Mouse (Mus musculus): ENCODE measurements at regions not wholly inside any gene's neighbourhood (a gene's known extent, or its start where the extent isn't known, plus 50 kb on each side); places are given as distances from the start of the nearest gene placed in this dataset.

GRCm38 (mm10) chr16:73760921-73761320, 650.7 kb downstream of the Robo2 start:
- no peaks in the 10 kb centered on the region for H3K27me3 ChIP-seq (ENCODE audit: control insufficient read depth in 1 of 2, insufficient read depth in 2 of 2, low read length in 2 of 2)
- H3K79me2 ChIP-seq (ENCODE audit: control insufficient read depth, insufficient read depth, low read length, poor library complexity): no peaks in the 10 kb centered on the region
- TF ChIP-seq UBTF (IDR thresholded peaks at IDR 0.05; ENCODE audit: borderline replicate concordance, insufficient read depth, low read depth, low read length): no peak
- TF ChIP-seq EP300 (IDR thresholded peaks at IDR 0.05; ENCODE audit: low read depth in 1 of 2, low read length in 2 of 2): no peak
- TF ChIP-seq POLR2AphosphoS2 (IDR thresholded peaks at IDR 0.05; ENCODE audit: low read length): no peak
- TF ChIP-seq ZKSCAN1 (IDR thresholded peaks at IDR 0.05; ENCODE audit: low read depth, low read length): no peak
- H3K36me3 ChIP-seq (ENCODE audit: control insufficient read depth in 1 of 2, insufficient read depth in 2 of 2, low read length in 2 of 2): no peaks in the 10 kb centered on the region
- no peaks in the 10 kb centered on the region for H3K9me3 ChIP-seq (replicated peaks; ENCODE audit: insufficient read depth, low read length)
- H3K27ac ChIP-seq (ENCODE audit: control insufficient read depth, low read depth, low read length): no peak overlapping the region
- H3K4me1 ChIP-seq (ENCODE audit: control insufficient read depth in 1 of 2, insufficient read depth in 2 of 2, low read length in 2 of 2): no peaks in the 10 kb centered on the region
- DNase-seq (ENCODE audit: low read depth, low spot score): no peak
- H3K9ac ChIP-seq (ENCODE audit: control insufficient read depth, low read depth, low read length, poor library complexity, severe bottlenecking): no peak overlapping the region
- no peak overlapping the region for H3K4me3 ChIP-seq (ENCODE audit: control insufficient read depth in 1 of 2, insufficient read depth in 1 of 2, low read depth in 2 of 2, low read length in 2 of 2)

- Histone ChIP-seq H3K36me3 (ENCODE audit: control insufficient read depth in 1 of 2, insufficient read depth in 2 of 2, low read length in 2 of 2) (no peaks in the 10 kb centered on the region), H3K4me1 (ENCODE audit: control insufficient read depth in 1 of 2, insufficient read depth in 2 of 2, low read length in 2 of 2) (no peaks in the 10 kb centered on the region), H3K79me2 (ENCODE audit: control insufficient read depth, insufficient read depth, low read length, poor library complexity) (no peaks in the 10 kb centered on the region), H3K27me3 (ENCODE audit: control insufficient read depth in 1 of 2, insufficient read depth in 2 of 2, low read length in 2 of 2) (no peaks in the 10 kb centered on the region), H3K4me3 (ENCODE audit: control insufficient read depth in 1 of 2, insufficient read depth in 1 of 2, low read depth in 2 of 2, low read length in 2 of 2) (no peak overlapping the region), H3K9ac (ENCODE audit: control insufficient read depth, low read depth, low read length, poor library complexity, severe bottlenecking) (no peak overlapping the region), H3K27ac (ENCODE audit: control insufficient read depth, low read depth, low read length) (no peak overlapping the region), H3K9me3 (replicated peaks; ENCODE audit: insufficient read depth, low read length) (no peaks in the 10 kb centered on the region)
- no peak for TF ChIP-seq SIN3A (IDR thresholded peaks at IDR 0.05; ENCODE audit: low read length)
- TF ChIP-seq CHD1 (IDR thresholded peaks at IDR 0.05; ENCODE audit: low read depth, low read length): no peak
- no peak for TF ChIP-seq EP300 (IDR thresholded peaks at IDR 0.05; ENCODE audit: low read depth in 1 of 2, low read length in 2 of 2)
- no peak for TF ChIP-seq TCF12 (IDR thresholded peaks at IDR 0.05; ENCODE audit: low read depth, low read length)
- TF ChIP-seq ZC3H11A (IDR thresholded peaks at IDR 0.05; ENCODE audit: low read depth, low read length): no peak
- TF ChIP-seq CHD2 (IDR thresholded peaks at IDR 0.05; ENCODE audit: low read length): no peak
- TF ChIP-seq HCFC1 (IDR thresholded peaks at IDR 0.05; ENCODE audit: low read depth, low read length): no peak
- no peak for TF ChIP-seq USF2 (IDR thresholded peaks at IDR 0.05; ENCODE audit: borderline replicate concordance in 1 of 2, insufficient read depth in 1 of 2, low read depth in 1 of 2, low read length in 2 of 2)
- TF ChIP-seq RAD21 (IDR thresholded peaks at IDR 0.05; ENCODE audit: low read depth, low read length): no peak
- TF ChIP-seq TAL1 (IDR thresholded peaks at IDR 0.05; ENCODE audit: low read length): no peak
- no peak for TF ChIP-seq MYB (IDR thresholded peaks at IDR 0.05; ENCODE audit: low read depth, low read length)
- no peak for TF ChIP-seq JUND (IDR thresholded peaks at IDR 0.05; ENCODE audit: low read depth, low read length)
- no peak for TF ChIP-seq NRF1 (IDR thresholded peaks at IDR 0.05; ENCODE audit: insufficient read depth, low read depth, low read length, poor library complexity, severe bottlenecking)
- DNase-seq (ENCODE audit: low read depth, low spot score): no peak
These were observed 652.8 kb downstream of the Robo2 start for GRCm38 (mm10) chr16:73758872-73759271.

Data from MEL (cell line).